Mouse (Mus musculus) lung, adult 18-20 months (tissue): ENCODE results near the gene Cntn4.
"Not testable (repeated sequence)": the region's sequence is repeated elsewhere in the genome, so short reads cannot be mapped to it uniquely, and the experiment has no call there.

Source experiments
- DNase-seq, 2 experiments: peaks; one replicate each; pipeline ENCODE4 v3.0.0; 2022; ENCODE audit warnings: mixed read lengths in 2 of 2

The Cntn4 gene

GRCm38 (mm10) chr6:106335066-106335465, 657.6 kb downstream of the Cntn4 start:
- DNase-seq, result no peak

- no peak for DNase-seq
Measured at GRCm38 (mm10) chr6:106336805-106337204, 659.3 kb downstream of the Cntn4 start.

- DNase-seq, result no peak
Measured at GRCm38 (mm10) chr6:106337829-106338228, 660.4 kb downstream of the Cntn4 start.

DNA sequence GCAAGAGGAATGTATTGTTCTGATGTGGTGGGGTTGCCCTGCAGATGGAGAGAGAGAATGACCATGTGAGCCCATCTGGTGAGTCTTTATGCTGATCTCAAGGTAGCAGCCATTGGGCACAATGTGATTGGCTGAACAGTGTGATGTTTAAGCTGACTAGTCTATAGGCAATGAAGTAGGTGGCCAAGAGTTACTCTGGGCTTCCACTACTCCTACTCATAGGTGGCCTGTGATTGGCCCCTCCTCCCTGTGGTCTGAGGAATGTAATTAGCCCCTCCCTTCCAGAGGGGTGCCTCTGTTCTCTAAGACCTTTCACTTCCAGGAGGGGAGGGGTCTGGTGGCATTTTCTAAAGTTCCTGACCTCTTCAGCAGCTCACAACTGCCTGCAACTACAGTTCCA, 663.7 kb downstream of the Cntn4 start:
- no peak for DNase-seq

DNA sequence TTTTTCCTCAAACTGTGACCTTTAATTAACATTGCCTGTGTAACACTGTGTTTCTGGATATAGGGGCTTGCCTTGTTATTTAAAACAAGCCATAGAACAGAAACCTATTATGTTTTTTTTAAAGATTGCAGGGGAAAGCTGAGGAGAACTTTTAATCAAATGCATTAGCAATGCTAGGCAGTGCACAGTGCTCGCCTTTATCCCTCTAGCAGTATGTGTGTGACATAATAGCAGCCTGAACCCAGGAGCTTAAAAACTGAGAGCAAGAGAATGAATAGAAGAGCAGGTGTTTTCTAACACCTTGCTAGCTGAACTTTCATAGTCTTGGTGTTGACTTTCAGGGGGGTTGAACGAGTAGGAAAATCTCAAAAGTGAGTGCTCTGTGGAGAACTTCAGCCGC, 672.6 kb downstream of the Cntn4 start:
- DNase-seq, result no peak

GRCm38 (mm10) chr6:106351389-106351788, 673.9 kb downstream of the Cntn4 start:
- DNase-seq, result no peak

- DNase-seq, result not testable (repeated sequence)
Measured at GRCm38 (mm10) chr6:106358801-106359200, 681.3 kb downstream of the Cntn4 start.

DNA sequence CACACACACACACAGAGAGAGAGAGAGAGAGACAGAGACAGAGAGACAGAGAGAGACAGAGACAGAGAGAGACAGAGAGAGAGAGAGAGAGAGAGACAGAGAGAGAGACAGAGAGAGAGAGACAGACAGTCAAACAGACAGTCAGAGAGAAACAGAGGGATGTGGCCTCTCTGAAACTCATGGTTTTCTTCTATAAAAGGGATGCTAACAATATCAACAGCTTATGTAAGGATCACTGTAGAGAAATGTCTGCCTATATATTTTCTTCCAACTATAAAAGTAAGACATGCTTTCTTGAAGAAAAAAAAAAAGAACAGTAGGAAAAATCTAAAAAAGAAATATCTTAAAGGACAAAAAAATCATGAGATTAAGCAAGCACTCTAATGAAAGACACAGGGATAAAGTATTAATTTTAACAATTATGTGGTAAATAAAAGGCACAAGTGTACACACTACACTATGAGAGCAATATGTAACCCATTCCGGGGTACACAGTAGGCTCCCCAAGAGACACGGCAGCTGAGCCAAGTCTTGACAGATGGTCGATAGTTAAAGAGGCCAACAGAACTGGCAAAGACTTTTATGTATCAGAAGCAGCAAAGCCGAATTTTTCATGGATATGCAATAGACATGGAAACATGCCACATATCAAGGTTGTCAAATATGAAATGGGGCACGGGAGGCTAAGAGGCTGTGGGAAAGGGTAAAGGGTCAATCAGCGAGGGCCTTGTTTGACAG, 704.0 kb downstream of the Cntn4 start:
- DNase-seq, result no peak

- no peak for DNase-seq
Measured at GRCm38 (mm10) chr6:106387833-106388406, 710.5 kb downstream of the Cntn4 start.

- DNase-seq, result no peak
Measured at GRCm38 (mm10) chr6:106408014-106408413, 730.6 kb downstream of the Cntn4 start.

GRCm38 (mm10) chr6:106408634-106409033, 731.2 kb downstream of the Cntn4 start:
- DNase-seq, result no peak

GRCm38 (mm10) chr6:106422947-106423346, 745.5 kb downstream of the Cntn4 start:
- no peak for DNase-seq

DNA sequence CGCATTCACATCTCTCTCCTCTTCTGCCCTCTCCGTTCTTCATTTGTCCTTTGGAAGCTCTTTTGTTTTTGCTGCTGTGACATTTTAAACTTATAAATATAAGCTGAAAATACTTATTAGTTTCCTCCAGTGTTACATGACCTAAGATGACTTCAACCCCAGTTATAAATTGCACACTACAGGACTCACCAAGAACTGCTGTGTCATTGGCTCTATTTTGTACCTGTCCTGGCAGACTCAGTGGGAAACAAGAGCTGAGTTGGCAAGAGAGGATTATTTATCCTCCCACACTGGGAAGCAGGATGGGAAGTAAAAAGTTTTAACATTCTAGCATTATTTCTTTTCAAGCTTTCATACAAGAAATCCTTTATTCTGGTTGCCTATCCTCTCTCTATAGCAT, 746.0 kb downstream of the Cntn4 start:
- no peak for DNase-seq

GRCm38 (mm10) chr6:106426615-106427014, 749.2 kb downstream of the Cntn4 start:
- no peak for DNase-seq

GRCm38 (mm10) chr6:106431466-106431865, 754.0 kb downstream of the Cntn4 start:
- DNase-seq, result no peak

DNA sequence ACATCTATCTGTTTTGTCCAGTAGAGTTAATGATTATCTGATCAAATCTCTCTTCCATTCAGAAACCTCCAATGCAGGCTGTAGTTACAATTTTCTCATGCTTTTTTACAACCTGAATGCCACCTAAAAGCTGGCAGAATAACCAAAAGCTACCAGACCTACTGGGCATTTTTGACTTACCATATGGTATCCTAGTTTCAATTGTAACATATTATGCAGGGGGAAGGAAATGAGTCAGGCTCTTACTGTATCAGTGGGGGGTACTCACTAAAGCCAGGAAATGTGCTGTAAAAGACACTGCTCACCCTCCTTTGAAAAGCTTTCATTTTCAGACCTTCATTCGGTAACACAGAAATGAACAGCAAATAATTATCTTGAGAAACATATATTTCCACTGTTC, 763.3 kb downstream of the Cntn4 start:
- no peak for DNase-seq

DNA sequence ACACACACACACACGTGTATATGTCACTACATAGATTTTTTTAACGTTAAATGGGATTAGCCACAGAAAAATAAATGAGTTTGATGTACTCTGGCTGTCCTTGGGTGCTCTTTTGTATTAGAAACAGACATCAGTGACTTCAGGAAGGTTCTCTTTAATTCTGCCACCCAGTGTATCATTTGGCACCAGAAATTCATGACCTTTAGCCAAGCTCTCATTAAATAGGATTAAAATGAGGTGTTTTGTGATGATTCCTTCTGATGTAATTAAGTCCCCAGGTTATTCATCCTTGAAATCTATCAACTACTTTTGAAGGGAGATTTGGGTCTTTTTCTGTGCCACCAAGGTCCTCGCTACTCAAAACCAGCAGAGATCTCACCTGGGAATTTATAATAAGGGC, 763.8 kb downstream of the Cntn4 start:
- no peak for DNase-seq

- no peak for DNase-seq
Measured at GRCm38 (mm10) chr6:106454131-106454838, 776.8 kb downstream of the Cntn4 start.

GRCm38 (mm10) chr6:106455616-106456015, 778.2 kb downstream of the Cntn4 start:
- no peak for DNase-seq

- DNase-seq, result no peak
Measured at GRCm38 (mm10) chr6:106458166-106458565, 780.7 kb downstream of the Cntn4 start.

DNA sequence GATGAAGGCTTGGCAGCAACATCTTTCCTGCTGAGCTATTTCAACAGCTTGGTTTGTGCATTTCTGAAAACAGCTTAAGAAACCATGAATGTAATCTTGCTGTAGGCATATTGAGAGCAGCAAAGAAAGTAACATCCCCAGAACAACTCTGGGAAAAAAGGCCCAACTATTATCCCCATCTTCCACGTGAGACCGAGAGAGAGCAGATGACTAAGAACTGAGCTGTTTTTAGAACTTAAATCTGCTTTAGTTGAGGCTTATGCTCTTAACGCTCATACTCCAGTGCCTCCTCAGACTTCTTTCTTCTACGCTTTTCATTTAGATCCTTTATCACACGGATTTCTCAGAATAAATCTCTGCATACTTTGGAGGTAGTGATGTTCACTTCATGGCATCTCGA, 784.9 kb downstream of the Cntn4 start:
- no peak for DNase-seq

- no peak for DNase-seq
Measured at GRCm38 (mm10) chr6:106463857-106464256, 786.4 kb downstream of the Cntn4 start.

- DNase-seq, result no peak
Measured at GRCm38 (mm10) chr6:106465766-106466165, 788.3 kb downstream of the Cntn4 start.
